Mouse (Mus musculus) lung, embryonic 14.5 days (tissue): Measurements from ENCODE around the gene Fam166a. TPM values are rescaled to one million over a fixed set of nuclear protein-coding genes. Genes with fewer than 3 reads are reported as not detected.
A peak's percentile ranks its signal among the peaks of the same experiment; 100 is the strongest.

Experiments used
- ATAC-seq: fragments of 200-750 bp; cut with Nextera tagmentation; 2 replicates; pipeline ENCODE4 v1.8.0; 2017; ENCODE audit warnings: mild to moderate bottlenecking, moderate TSS enrichment, moderate library complexity; ENCODE audit not compliant: insufficient read depth
- DNase-seq: peaks from one replicate; pipeline ENCODE4 v3.0.0-alpha.2; 2015
- H3K27ac ChIP-seq: fragments of 300-500 bp; sonication (generic); 2 replicates; pipeline ENCODE4 v1.5.1; 2014; ENCODE audit warnings: low read depth, mild to moderate bottlenecking, moderate library complexity
- H3K27me3 ChIP-seq: fragments of 300-500 bp; sonication (generic); 2 replicates; pipeline ENCODE4 v1.6.1; 2014; ENCODE audit warnings: low read length, control low read depth; ENCODE audit not compliant: insufficient read depth
- H3K36me3 ChIP-seq: fragments of 300-500 bp; sonication (generic); 2 replicates; pipeline ENCODE4 v1.6.1; 2014; ENCODE audit warnings: control low read depth; ENCODE audit not compliant: insufficient read depth
- H3K4me1 ChIP-seq: fragments of 300-500 bp; sonication (generic); 2 replicates; pipeline ENCODE4 v1.6.1; 2014; ENCODE audit warnings: antibody characterized with exemption, control low read depth; ENCODE audit not compliant: insufficient read depth
- H3K4me2 ChIP-seq: fragments of 300-500 bp; sonication (generic); 2 replicates; pipeline ENCODE4 v1.6.1; 2014; ENCODE audit warnings: mild to moderate bottlenecking
- H3K4me3 ChIP-seq: fragments of 300-500 bp; sonication (generic); 2 replicates; pipeline ENCODE4 v1.5.1; 2014; ENCODE audit warnings: low read depth, low read length
- H3K9ac ChIP-seq: fragments of 300-500 bp; sonication (generic); 2 replicates; pipeline ENCODE4 v1.6.1; 2014
- H3K9me3 ChIP-seq: fragments of 300-500 bp; sonication (generic); 2 replicates; pipeline ENCODE4 v1.6.1; 2016; ENCODE audit warnings: low read depth, low read length, control low read depth
- CTCF ChIP-seq: IDR thresholded peaks from 2 replicates; pipeline ENCODE4 v1.5.1; 2016; ENCODE audit warnings: antibody characterized with exemption, low read depth
- WGBS: fragments of 180-500 bp; shearing (Covaris S2); extraction: QIAGEN DNeasy Blood & Tissue Kit; methylation state at CpG from one replicate; pipeline ENCODE4 v1.1.7; 2014; 5-methylcytosine and 5-hydroxymethylcytosine counted together
- polyA plus RNA-seq: library from polyadenylated mRNA; unstranded; fragments of >200 nt; fragmentation: Nextera tagmentation; extraction: Ambion mirVana; gene quantifications from 2 replicates; pipeline ENCODE4 v1.2.1, GENCODE M21; 2014

Fam166a gene
- polyA plus RNA-seq, 1 experiment from 2014 or later: 0.47 TPM

- Histone ChIP-seq H3K36me3 (no peaks in the 10 kb centered on the region), H3K4me1 (peaks cover 15% of the 10 kb centered on the region), H3K9me3 (no peaks in the 10 kb centered on the region), H3K27me3 (peaks cover 22% of the 10 kb centered on the region), H3K9ac (no peak overlapping the region), H3K4me3 (no peak overlapping the region), H3K4me2 (no peak overlapping the region), H3K27ac (no peak overlapping the region)
- DNase-seq (no peak), ATAC-seq (no peak)
- no peak for TF ChIP-seq CTCF
- WGBS: 49% methylated on average over 7 of the region's 7 CpGs
Observed at GRCm38 (mm10) chr2:25174866-25175689, 43.5 kb upstream of the Fam166a start.

GRCm38 (mm10) chr2:25175690-25176078 lies 42.9 kb upstream of the Fam166a start:
- no peak overlapping the region for H3K4me2 ChIP-seq
- WGBS: 80% methylated on average over 4 of the region's 4 CpGs
- no peak for TF ChIP-seq CTCF
- peaks cover 15% of the 10 kb centered on the region for H3K4me1 ChIP-seq
- DNase-seq (no peak), ATAC-seq (no peak)
- no peaks in the 10 kb centered on the region for H3K9me3 ChIP-seq
- no peaks in the 10 kb centered on the region for H3K36me3 ChIP-seq
- no peak overlapping the region for H3K9ac ChIP-seq
- H3K4me3 ChIP-seq: no peak overlapping the region
- no peak overlapping the region for H3K27ac ChIP-seq
- H3K27me3 ChIP-seq: peaks cover 26% of the 10 kb centered on the region

GRCm38 (mm10) chr2:25176573-25176972 lies 42.0 kb upstream of the Fam166a start:
- H3K9me3 ChIP-seq: no peaks in the 10 kb centered on the region
- no peak overlapping the region for H3K4me2 ChIP-seq
- WGBS: 49% methylated on average over 6 of the region's 6 CpGs
- H3K27me3 ChIP-seq: peaks cover 35% of the 10 kb centered on the region
- peak; percentile 30 for DNase-seq
- peaks cover 15% of the 10 kb centered on the region for H3K4me1 ChIP-seq
- no peak overlapping the region for H3K9ac ChIP-seq
- H3K27ac ChIP-seq: no peak overlapping the region
- TF ChIP-seq CTCF: no peak
- H3K36me3 ChIP-seq: no peaks in the 10 kb centered on the region
- H3K4me3 ChIP-seq: no peak overlapping the region
- ATAC-seq: no peak

GRCm38 (mm10) chr2:25177076-25177475 lies 41.5 kb upstream of the Fam166a start:
- ATAC-seq (no peak), DNase-seq (no peak)
- no peak overlapping the region for H3K4me3 ChIP-seq
- WGBS: 41% methylated on average over 4 of the region's 4 CpGs
- peak overlapping the region; percentile 18; the same call in 1 of the 2 replicates for H3K4me2 ChIP-seq
- H3K27ac ChIP-seq: peak overlapping the region; percentile 46; the same call in 1 of the 2 replicates
- no peaks in the 10 kb centered on the region for H3K36me3 ChIP-seq
- TF ChIP-seq CTCF: no peak
- no peaks in the 10 kb centered on the region for H3K9me3 ChIP-seq
- peak overlapping the region; percentile 15; the same call in 1 of the 2 replicates for H3K9ac ChIP-seq
- H3K4me1 ChIP-seq: peaks cover 15% of the 10 kb centered on the region
- H3K27me3 ChIP-seq: peaks cover 38% of the 10 kb centered on the region

GRCm38 (mm10) chr2:25177685-25178084 lies 40.9 kb upstream of the Fam166a start:
- H3K4me3 ChIP-seq: no peak overlapping the region

GRCm38 (mm10) chr2:25178285-25178972 lies 40.1 kb upstream of the Fam166a start:
- H3K4me3 ChIP-seq: no peak overlapping the region
- H3K9me3 ChIP-seq: no peaks in the 10 kb centered on the region
- H3K9ac ChIP-seq: 0 out of 2 replicates have a peak overlapping the region, but pooled peaks have one; percentile 16
- WGBS: 24% methylated on average over 10 of the region's 10 CpGs
- ATAC-seq (no peak), DNase-seq (no peak)
- peaks cover 15% of the 10 kb centered on the region for H3K4me1 ChIP-seq
- TF ChIP-seq CTCF: no peak
- H3K27ac ChIP-seq: no peak overlapping the region; the same call in 1 of the 2 replicates
- no peak overlapping the region; the same call in 1 of the 2 replicates for H3K4me2 ChIP-seq
- H3K36me3 ChIP-seq: no peaks in the 10 kb centered on the region
- H3K27me3 ChIP-seq: peaks cover 48% of the 10 kb centered on the region

More at GRCm38 (mm10) chr2:25177685-25178084, 40.9 kb upstream of the Fam166a start:
- WGBS: 3% methylated on average over 6 of the region's 6 CpGs
- peak overlapping the region; percentile 46; the same call in 1 of the 2 replicates for H3K27ac ChIP-seq
- no peaks in the 10 kb centered on the region for H3K9me3 ChIP-seq
- DNase-seq (peak; percentile 56), ATAC-seq (no peak)
- H3K4me1 ChIP-seq: peaks cover 15% of the 10 kb centered on the region
- peak overlapping the region; percentile 18; the same call in 1 of the 2 replicates for H3K4me2 ChIP-seq
- peak overlapping the region; percentile 15; the same call in 1 of the 2 replicates for H3K9ac ChIP-seq
- no peaks in the 10 kb centered on the region for H3K36me3 ChIP-seq
- no peak for TF ChIP-seq CTCF
- peaks cover 41% of the 10 kb centered on the region for H3K27me3 ChIP-seq
